Mouse (Mus musculus) midbrain, embryonic 14.5 days (tissue): ENCODE results near the gene Fndc5. TPM values are rescaled to one million over a fixed set of nuclear protein-coding genes. Genes with fewer than 3 reads are reported as not detected.

Source experiments
- ATAC-seq: fragments of 200-750 bp; cut with Nextera tagmentation; 2 replicates; pipeline ENCODE4 v1.8.0; 2017; ENCODE audit warnings: moderate number of reproducible peaks, moderate library complexity; ENCODE audit not compliant: low FRiP score, low TSS enrichment
- DNase-seq: peaks from one replicate; pipeline ENCODE4 v3.0.0-alpha.2; 2015
- H3K27ac ChIP-seq: fragments of 300-500 bp; sonication (generic); replicated peaks from 2 replicates; pipeline ENCODE4 v1.5.1; 2014; ENCODE audit warnings: mild to moderate bottlenecking, low read depth, low read length, moderate library complexity
- H3K27me3 ChIP-seq: fragments of 300-500 bp; sonication (generic); 2 replicates; pipeline ENCODE4 v1.6.1; 2014; ENCODE audit warnings: low read length, control low read depth, mixed read lengths; ENCODE audit not compliant: control insufficient read depth, insufficient read depth
- H3K36me3 ChIP-seq: fragments of 300-500 bp; sonication (generic); 2 replicates; pipeline ENCODE4 v1.6.1; 2014; ENCODE audit warnings: low read length, control low read depth; ENCODE audit not compliant: control insufficient read depth, insufficient read depth
- H3K4me1 ChIP-seq: fragments of 300-500 bp; sonication (generic); 2 replicates; pipeline ENCODE4 v1.6.1; 2014; ENCODE audit warnings: mild to moderate bottlenecking, antibody characterized with exemption, low read length, control low read depth; ENCODE audit not compliant: control insufficient read depth, insufficient read depth
- H3K4me2 ChIP-seq: fragments of 300-500 bp; sonication (generic); 2 replicates; pipeline ENCODE4 v1.6.1; 2014; ENCODE audit warnings: mild to moderate bottlenecking, low read length, moderate library complexity
- H3K4me3 ChIP-seq: fragments of 300-500 bp; sonication (generic); replicated peaks from 2 replicates; pipeline ENCODE4 v1.5.1; 2014; ENCODE audit warnings: low read depth, low read length
- H3K9ac ChIP-seq: fragments of 300-500 bp; sonication (generic); replicated peaks from 2 replicates; pipeline ENCODE4 v1.6.1; 2014; ENCODE audit warnings: mild to moderate bottlenecking, low read length, moderate library complexity
- H3K9me3 ChIP-seq: fragments of 300-500 bp; sonication (generic); 2 replicates; pipeline ENCODE4 v1.6.1; 2016; ENCODE audit warnings: low read length, control low read depth, mixed read lengths; ENCODE audit not compliant: control insufficient read depth
- WGBS: fragments of 180-500 bp; shearing (Covaris S2); extraction: QIAGEN DNeasy Blood & Tissue Kit; methylation state at CpG from one replicate; pipeline ENCODE4 v1.1.7; 2014; 5-methylcytosine and 5-hydroxymethylcytosine counted together
- polyA plus RNA-seq: library from polyadenylated mRNA; unstranded; fragments of >200 nt; fragmentation: Nextera tagmentation; extraction: Ambion mirVana; gene quantifications from 2 replicates; pipeline ENCODE4 v1.2.1, GENCODE M21; 2014

The Fndc5 gene
- polyA plus RNA-seq, 1 experiment from 2014 or later: 5.6 TPM

- H3K9ac ChIP-seq: no peak overlapping the region
These were observed 28.2 kb upstream of the Fndc5 start for GRCm38 (mm10) chr4:129108624-129109023.

GRCm38 (mm10) chr4:129110804-129111203 lies 26.0 kb upstream of the Fndc5 start:
- Histone ChIP-seq H3K36me3 (no peaks in the 10 kb centered on the region), H3K27me3 (peaks cover 10% of the 10 kb centered on the region), H3K27ac (no peak overlapping the region), H3K9ac (no peak overlapping the region), H3K4me2 (no peak overlapping the region), H3K9me3 (no peaks in the 10 kb centered on the region), H3K4me1 (peaks cover 8% of the 10 kb centered on the region; the same call in 1 of the 2 replicates), H3K4me3 (no peak overlapping the region)
- 89% methylated on average over 6 of the region's 6 CpGs for WGBS
- no peak for ATAC-seq
- DNase-seq: no peak

More at GRCm38 (mm10) chr4:129108624-129109023, 28.2 kb upstream of the Fndc5 start:
- no peak for DNase-seq
- Histone ChIP-seq H3K27me3 (peaks cover 28% of the 10 kb centered on the region), H3K36me3 (no peaks in the 10 kb centered on the region), H3K27ac (no peak overlapping the region), H3K4me1 (0 out of 2 replicates have a peak, but pooled peaks cover 7% of the 10 kb centered on the region), H3K4me3 (no peak overlapping the region), H3K9me3 (no peaks in the 10 kb centered on the region), H3K4me2 (no peak overlapping the region)
- no peak for ATAC-seq
- 86% methylated on average over 7 of the region's 7 CpGs for whole genome bisulfite sequencing

- peaks cover 12% of the 10 kb centered on the region; the same call in 1 of the 2 replicates for H3K4me1 ChIP-seq
- no peak overlapping the region for H3K4me3 ChIP-seq
- DNase-seq (no peak), ATAC-seq (no peak)
- no peak overlapping the region for H3K4me2 ChIP-seq
- H3K9ac ChIP-seq: no peak overlapping the region
- H3K27ac ChIP-seq: no peak overlapping the region
- WGBS: 60% methylated on average over 11 of the region's 11 CpGs
- no peaks in the 10 kb centered on the region for H3K9me3 ChIP-seq
- no peaks in the 10 kb centered on the region for H3K36me3 ChIP-seq
- peaks cover 4% of the 10 kb centered on the region for H3K27me3 ChIP-seq
These were observed 25.4 kb upstream of the Fndc5 start for GRCm38 (mm10) chr4:129111350-129111749.

GRCm38 (mm10) chr4:129112231-129112630 lies 24.6 kb upstream of the Fndc5 start:
- peaks cover 12% of the 10 kb centered on the region; the same call in 1 of the 2 replicates for H3K4me1 ChIP-seq
- 64% methylated on average over 13 of the region's 13 CpGs for WGBS
- peak overlapping the region; percentile 45; the same call in 1 of the 2 replicates for H3K27ac ChIP-seq
- no peak overlapping the region for H3K4me2 ChIP-seq
- H3K9ac ChIP-seq: no peak overlapping the region
- H3K4me3 ChIP-seq: no peak overlapping the region
- H3K27me3 ChIP-seq: no peaks in the 10 kb centered on the region
- no peaks in the 10 kb centered on the region for H3K36me3 ChIP-seq
- DNase-seq: peak; percentile 48
- ATAC-seq: no peak
- H3K9me3 ChIP-seq: no peaks in the 10 kb centered on the region

- Histone ChIP-seq H3K9me3 (no peaks in the 10 kb centered on the region), H3K27ac (peak overlapping the region; percentile 26; the same call in 1 of the 2 replicates), H3K9ac (no peak overlapping the region), H3K4me1 (peaks cover 12% of the 10 kb centered on the region; the same call in 1 of the 2 replicates), H3K4me3 (no peak overlapping the region), H3K27me3 (no peaks in the 10 kb centered on the region), H3K4me2 (no peak overlapping the region), H3K36me3 (no peaks in the 10 kb centered on the region)
- peak; percentile 87 for ATAC-seq
- DNase-seq: peak; percentile 91
- 25% methylated on average over 28 of the region's 28 CpGs for WGBS
These were observed 23.5 kb upstream of the Fndc5 start for GRCm38 (mm10) chr4:129113083-129113988.

GRCm38 (mm10) chr4:129116703-129117102 lies 20.1 kb upstream of the Fndc5 start:
- no peak overlapping the region for H3K27ac ChIP-seq
- H3K9ac ChIP-seq: no peak overlapping the region
- no peak for DNase-seq
- peaks cover 24% of the 10 kb centered on the region; the same call in 1 of the 2 replicates for H3K27me3 ChIP-seq
- H3K4me2 ChIP-seq: no peak overlapping the region
- H3K4me3 ChIP-seq: no peak overlapping the region
- no peak for ATAC-seq
- H3K9me3 ChIP-seq: no peaks in the 10 kb centered on the region
- H3K4me1 ChIP-seq: peaks cover 28% of the 10 kb centered on the region
- 96% methylated on average over 8 of the region's 8 CpGs for WGBS
- no peaks in the 10 kb centered on the region for H3K36me3 ChIP-seq

- 86% methylated on average over 14 of the region's 14 CpGs for WGBS
- H3K27me3 ChIP-seq: peaks cover 30% of the 10 kb centered on the region; the same call in 1 of the 2 replicates
These were observed 18.9 kb upstream of the Fndc5 start for GRCm38 (mm10) chr4:129117720-129118510.

GRCm38 (mm10) chr4:129119708-129120107 lies 17.1 kb upstream of the Fndc5 start:
- H3K4me3 ChIP-seq: no peak overlapping the region
- peaks cover 38% of the 10 kb centered on the region for H3K27me3 ChIP-seq
- 83% methylated on average over 10 of the region's 10 CpGs for WGBS
- no peaks in the 10 kb centered on the region for H3K9me3 ChIP-seq
- H3K4me1 ChIP-seq: peaks cover 23% of the 10 kb centered on the region
- no peak for DNase-seq
- no peaks in the 10 kb centered on the region for H3K36me3 ChIP-seq
- no peak overlapping the region; the same call in 1 of the 2 replicates for H3K4me2 ChIP-seq
- ATAC-seq: no peak
- H3K27ac ChIP-seq: no peak overlapping the region
- H3K9ac ChIP-seq: no peak overlapping the region

More at GRCm38 (mm10) chr4:129117720-129118510, 18.9 kb upstream of the Fndc5 start:
- ATAC-seq (no peak), DNase-seq (no peak)
- Histone ChIP-seq H3K4me1 (peaks cover 28% of the 10 kb centered on the region), H3K9ac (no peak overlapping the region), H3K27ac (no peak overlapping the region), H3K4me2 (no peak overlapping the region), H3K4me3 (no peak overlapping the region), H3K9me3 (no peaks in the 10 kb centered on the region), H3K36me3 (no peaks in the 10 kb centered on the region)
